Mouse (Mus musculus) CH12.LX (cell line): ENCODE data around the gene Pcsk6.

Source experiments
- CTCF ChIP-seq, 2 experiments: IDR thresholded peaks in 1 of 2; conservative IDR thresholded peaks in 1 of 2; 2 replicates each; pipeline ENCODE4 v1.5.1; 2011 to 2012; ENCODE audit warnings: low read depth in 2 of 2, low read length in 2 of 2, improper control_type of control experiment in 1 of 2, inconsistent platforms in 1 of 2, mild to moderate bottlenecking in 1 of 2, moderate library complexity in 1 of 2
- MAFK ChIP-seq: IDR thresholded peaks from 2 replicates; pipeline ENCODE4 v1.6.1; 2011; ENCODE audit warnings: low read length, improper control_type of control experiment; ENCODE audit not compliant: insufficient replicate concordance
- POLR2A ChIP-seq: IDR thresholded peaks from 2 replicates; pipeline ENCODE4 v1.6.1; 2011; ENCODE audit warnings: low read depth, mild to moderate bottlenecking, improper control_type of control experiment, low read length
- RCOR1 ChIP-seq: conservative IDR thresholded peaks from 2 replicates; pipeline ENCODE4 v1.6.1; 2012; ENCODE audit warnings: low read depth, mild to moderate bottlenecking, inconsistent platforms, low read length, improper control_type of control experiment
- TCF12 ChIP-seq: IDR thresholded peaks from 2 replicates; pipeline ENCODE4 v1.6.1; 2014; ENCODE audit warnings: low read depth, mild to moderate bottlenecking, inconsistent platforms, low read length, improper control_type of control experiment
- USF2 ChIP-seq: conservative IDR thresholded peaks from 2 replicates; pipeline ENCODE4 v1.6.1; 2011; ENCODE audit warnings: low read depth, low read length, improper control_type of control experiment

GRCm38 (mm10) chr7:66084546-66084945 is 223.0 kb downstream of the Pcsk6 start:
- TF ChIP-seq MAFK (no peak), CTCF (conservative IDR thresholded peaks at IDR 0.05 in 1 of 2, IDR thresholded peaks at IDR 0.05 in 1 of 2; ENCODE audit: low read depth in 2 of 2, low read length in 2 of 2) (no peak), TCF12 (no peak), POLR2A (no peak), USF2 (no peak), RCOR1 (no peak)
